ENCODE assay signal across 19 mouse cellular contexts in the genomic region with DNA sequence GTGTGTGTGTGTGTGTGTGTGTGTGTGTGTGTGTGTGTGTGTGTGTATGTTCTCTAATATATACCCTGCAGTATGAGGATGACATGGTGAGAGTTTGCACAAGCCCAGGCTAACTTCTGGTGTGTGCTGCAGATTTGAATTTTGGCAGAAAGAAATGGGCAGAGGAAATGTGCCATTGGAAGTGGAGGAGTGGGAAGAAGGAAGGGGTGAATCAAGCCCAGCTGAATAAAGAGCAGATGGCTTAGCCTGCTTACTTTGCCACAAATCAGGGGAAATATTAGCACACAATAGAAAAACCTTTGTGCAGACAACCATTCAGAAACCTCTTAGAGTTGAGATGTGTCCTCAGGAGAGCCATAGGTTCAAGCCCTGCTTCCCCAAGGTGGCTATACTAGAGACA.
DNase-seq lines count a peak whose midpoint lies in the region; ATAC-seq and TF ChIP-seq lines count a peak whose summit lies in the region.
"Had no signal": no experiment of that assay in that cellular context is flagged by ENCODE, and none has a peak within 500 bp of the region (broad histone marks: within the 10 kb centered on the region; RNA-seq: fewer than 3 reads in every experiment).

No protein-coding gene starts in this region.

- no peaks in the 10 kb centered on the region for H3K27me3 ChIP-seq in forebrain, postnatal 0 days (ENCODE audit: insufficient read depth, low read length)
- H3K27me3 ChIP-seq in forebrain, embryonic 12.5 days, result peaks cover 10% of the 10 kb centered on the region
- H3K27me3 ChIP-seq in midbrain, embryonic 10.5 days (ENCODE audit: low read depth, poor library complexity, severe bottlenecking), result peaks cover 10% of the 10 kb centered on the region
- H3K27me3 ChIP-seq in midbrain, embryonic 13.5 days, result peaks cover 4% of the 10 kb centered on the region; the same call in 1 of the 2 replicates
- H3K27me3 ChIP-seq: embryonic facial prominence, embryonic 12.5 days; hindbrain, embryonic 13.5 days had no signal

- no peak overlapping the region for H3K4me2 ChIP-seq in forebrain, postnatal 0 days (ENCODE audit: low read depth)
- no peak overlapping the region for H3K4me2 ChIP-seq in forebrain, embryonic 12.5 days
- no peak overlapping the region for H3K4me2 ChIP-seq in midbrain, embryonic 13.5 days (replicated peaks)
- H3K4me2 ChIP-seq: embryonic facial prominence, embryonic 12.5 days; hindbrain, embryonic 13.5 days had no signal

- H3K4me3 ChIP-seq in forebrain, postnatal 0 days (ENCODE audit: low read depth, low read length), result no peak overlapping the region
- H3K4me3 ChIP-seq in forebrain, embryonic 12.5 days (replicated peaks), result no peak overlapping the region
- no peak overlapping the region for H3K4me3 ChIP-seq in midbrain, embryonic 10.5 days
- no peak overlapping the region for H3K4me3 ChIP-seq in midbrain, embryonic 13.5 days (replicated peaks)
- H3K4me3 ChIP-seq: embryonic facial prominence, embryonic 12.5 days; heart, embryonic 10.5 days; hindbrain, embryonic 13.5 days had no signal

- no peak overlapping the region for H3K9ac ChIP-seq in forebrain, postnatal 0 days
- no peak overlapping the region for H3K9ac ChIP-seq in forebrain, embryonic 12.5 days
- H3K9ac ChIP-seq in midbrain, embryonic 13.5 days (replicated peaks), result no peak overlapping the region
- H3K9ac ChIP-seq: embryonic facial prominence, embryonic 12.5 days; hindbrain, embryonic 13.5 days had no signal

- no peaks in the 10 kb centered on the region for H3K9me3 ChIP-seq in forebrain, postnatal 0 days (ENCODE audit: low read length)
- H3K9me3 ChIP-seq in forebrain, embryonic 12.5 days, result no peaks in the 10 kb centered on the region
- no peaks in the 10 kb centered on the region for H3K9me3 ChIP-seq in midbrain, embryonic 10.5 days (replicated peaks)
- H3K9me3 ChIP-seq in midbrain, embryonic 13.5 days, result no peaks in the 10 kb centered on the region
- H3K9me3 ChIP-seq: embryonic facial prominence, embryonic 12.5 days; heart, embryonic 10.5 days; hindbrain, embryonic 13.5 days had no signal

- TF ChIP-seq CTCF in forebrain, postnatal 0 days (IDR thresholded peaks at IDR 0.05; ENCODE audit: low read depth), result no peak

- H3K4me1 ChIP-seq in forebrain, postnatal 0 days (ENCODE audit: insufficient read depth), result no peaks in the 10 kb centered on the region
- peaks cover 47% of the 10 kb centered on the region for H3K4me1 ChIP-seq in forebrain, embryonic 12.5 days
- peaks cover 79% of the 10 kb centered on the region for H3K4me1 ChIP-seq in midbrain, embryonic 10.5 days
- H3K4me1 ChIP-seq in midbrain, embryonic 13.5 days (replicated peaks), result peaks cover 24% of the 10 kb centered on the region
- H3K4me1 ChIP-seq: heart, embryonic 10.5 days had no signal

- no peak overlapping the region for H3K27ac ChIP-seq in forebrain, postnatal 0 days (ENCODE audit: low read depth, low read length)
- H3K27ac ChIP-seq in forebrain, embryonic 12.5 days, result no peak overlapping the region
- H3K27ac ChIP-seq in midbrain, embryonic 10.5 days (replicated peaks), result peak overlapping the region; percentile 68; the same call in 1 of the 2 replicates
- no peak overlapping the region for H3K27ac ChIP-seq in midbrain, embryonic 13.5 days
- H3K27ac ChIP-seq: embryonic facial prominence, embryonic 12.5 days; heart, embryonic 10.5 days; hindbrain, embryonic 13.5 days; hindbrain, postnatal 0 days had no signal

- H3K36me3 ChIP-seq in forebrain, postnatal 0 days (ENCODE audit: insufficient read depth), result no peaks in the 10 kb centered on the region
- H3K36me3 ChIP-seq in forebrain, embryonic 12.5 days (replicated peaks), result no peaks in the 10 kb centered on the region
- H3K36me3 ChIP-seq in midbrain, embryonic 10.5 days, result no peaks in the 10 kb centered on the region
- no peaks in the 10 kb centered on the region for H3K36me3 ChIP-seq in midbrain, embryonic 13.5 days
- H3K36me3 ChIP-seq: embryonic facial prominence, embryonic 12.5 days; heart, embryonic 10.5 days; hindbrain, embryonic 13.5 days had no signal

- peak; percentile 24 for ATAC-seq in forebrain, postnatal 0 days
- ATAC-seq in forebrain, embryonic 12.5 days (ENCODE audit: low FRiP score), result no peak
- no peak for ATAC-seq in midbrain, embryonic 13.5 days
- ATAC-seq: hindbrain, postnatal 0 days had no signal

- DNase-seq in forebrain, postnatal 0 days, result no peak
- DNase-seq in midbrain, embryonic 10.5 days (ENCODE audit: low spot score), result no peak
- peak; percentile 14 to 37 for DNase-seq in layer of hippocampus, adult 8-10 months (ENCODE audit: low spot score in 2 of 2)
- DNase-seq in telencephalon, adult 2 months (ENCODE audit: low read depth, low spot score), result peak; percentile 19
- DNase-seq in spleen, postnatal 10 days (ENCODE audit: low spot score in 2 of 2), result no peak
- DNase-seq in neural tube, embryonic 10.5 days (ENCODE audit: extremely low spot score, low spot score), result no peak
- DNase-seq: adrenal gland, adult 2 months; adrenal gland, postnatal 25 days; cerebellum, adult 2 months; cerebellum, postnatal 10 days; gastrocnemius, postnatal 36 days; heart, adult 18-20 months; heart, postnatal 10 days had no signal

Comparison
In these comparisons a context has a peak if more than half of its experiments do, and no peak if none do; other contexts are left out.
1. DNase-seq: peak in layer of hippocampus, adult 8-10 months (2 of 2) and telencephalon, adult 2 months (single experiment); none in forebrain, postnatal 0 days (single experiment), midbrain, embryonic 10.5 days (single experiment), spleen, postnatal 10 days (0 of 2) and neural tube, embryonic 10.5 days (single experiment).